Mouse (Mus musculus): ENCODE data around the gene Abl2. TPM values are rescaled to one million over a fixed set of nuclear protein-coding genes. Genes with fewer than 3 reads are reported as not detected.
"Not testable (repeated sequence)": the region's sequence is repeated elsewhere in the genome, so short reads cannot be mapped to it uniquely, and the experiment has no call there.

Gene Abl2
- polyA plus RNA-seq, 1 experiment from 2014 or later, result 6.2 TPM

GRCm38 (mm10) chr1:156659906-156660659 is 101.5 kb downstream of the Abl2 start:
- Histone ChIP-seq H3K4me3 (no peak overlapping the region), H3K4me2 (replicated peaks) (no peak overlapping the region), H3K9me3 (no peaks in the 10 kb centered on the region), H3K4me1 (no peaks in the 10 kb centered on the region), H3K36me3 (no peaks in the 10 kb centered on the region), H3K9ac (replicated peaks) (no peak overlapping the region), H3K27ac (replicated peaks) (no peak overlapping the region), H3K27me3 (no peaks in the 10 kb centered on the region)
- 89% methylated on average over 13 of the region's 13 CpGs for WGBS
- no peak for ATAC-seq (ENCODE audit: low FRiP score, low read depth)

GRCm38 (mm10) chr1:156660660-156661236 is 102.2 kb downstream of the Abl2 start:
- not testable (repeated sequence) for H3K27me3 ChIP-seq; H3K4me3 ChIP-seq; H3K9me3 ChIP-seq; H3K36me3 ChIP-seq; H3K27ac ChIP-seq (replicated peaks); H3K9ac ChIP-seq (replicated peaks); H3K4me1 ChIP-seq; H3K4me2 ChIP-seq (replicated peaks); ATAC-seq (ENCODE audit: low FRiP score, low read depth)
- 71% methylated on average over 21 of the region's 21 CpGs for WGBS

GRCm38 (mm10) chr1:156665777-156666176 is 107.2 kb downstream of the Abl2 start:
- H3K4me2 ChIP-seq (replicated peaks), result no peak overlapping the region
- no peak overlapping the region for H3K4me3 ChIP-seq
- no peaks in the 10 kb centered on the region for H3K9me3 ChIP-seq
- H3K27me3 ChIP-seq, result no peaks in the 10 kb centered on the region
- no peaks in the 10 kb centered on the region for H3K36me3 ChIP-seq
- H3K4me1 ChIP-seq, result 0 out of 2 replicates have a peak, but pooled peaks cover 2% of the 10 kb centered on the region
- H3K9ac ChIP-seq (replicated peaks), result no peak overlapping the region
- H3K27ac ChIP-seq (replicated peaks), result no peak overlapping the region
- ATAC-seq (ENCODE audit: low FRiP score, low read depth), result no peak
- 90% methylated on average over 8 of the region's 8 CpGs for WGBS

- WGBS, result 87% methylated on average over 23 of the region's 23 CpGs
- Histone ChIP-seq H3K9me3 (no peaks in the 10 kb centered on the region), H3K4me2 (replicated peaks) (no peak overlapping the region), H3K9ac (replicated peaks) (no peak overlapping the region), H3K27ac (replicated peaks) (no peak overlapping the region), H3K36me3 (no peaks in the 10 kb centered on the region), H3K4me1 (0 out of 2 replicates have a peak, but pooled peaks cover 2% of the 10 kb centered on the region), H3K4me3 (no peak overlapping the region), H3K27me3 (no peaks in the 10 kb centered on the region)
- ATAC-seq (ENCODE audit: low FRiP score, low read depth), result no peak
These were observed 108.7 kb downstream of the Abl2 start for GRCm38 (mm10) chr1:156667141-156667926.

- H3K36me3 ChIP-seq, result no peaks in the 10 kb centered on the region
- peaks cover 10% of the 10 kb centered on the region for H3K27me3 ChIP-seq
- no peak overlapping the region for H3K27ac ChIP-seq (replicated peaks)
- no peak overlapping the region for H3K4me2 ChIP-seq (replicated peaks)
- H3K9me3 ChIP-seq, result no peaks in the 10 kb centered on the region
- no peak overlapping the region for H3K9ac ChIP-seq (replicated peaks)
- H3K4me1 ChIP-seq, result peaks cover 13% of the 10 kb centered on the region
- no peak overlapping the region for H3K4me3 ChIP-seq
- ATAC-seq (ENCODE audit: low FRiP score, low read depth), result no peak
- 40% methylated on average over 5 of the region's 5 CpGs for WGBS
These were observed 110.0 kb downstream of the Abl2 start for GRCm38 (mm10) chr1:156668602-156669001.

- Histone ChIP-seq H3K27me3 (peaks cover 17% of the 10 kb centered on the region), H3K4me1 (peaks cover 21% of the 10 kb centered on the region), H3K4me3 (no peak overlapping the region), H3K9me3 (no peaks in the 10 kb centered on the region), H3K27ac (replicated peaks) (no peak overlapping the region), H3K9ac (replicated peaks) (no peak overlapping the region), H3K4me2 (replicated peaks) (no peak overlapping the region), H3K36me3 (no peaks in the 10 kb centered on the region)
- 41% methylated on average over 11 of the region's 11 CpGs for WGBS
- ATAC-seq (ENCODE audit: low FRiP score, low read depth), result no peak
These were observed 110.8 kb downstream of the Abl2 start for GRCm38 (mm10) chr1:156669208-156669983.

GRCm38 (mm10) chr1:156671921-156672320 is 113.3 kb downstream of the Abl2 start:
- WGBS, result 92% methylated on average over 3 of the region's 3 CpGs
- H3K4me1 ChIP-seq, result peaks cover 26% of the 10 kb centered on the region
- H3K9me3 ChIP-seq, result no peaks in the 10 kb centered on the region
- peaks cover 24% of the 10 kb centered on the region for H3K27me3 ChIP-seq
- no peaks in the 10 kb centered on the region for H3K36me3 ChIP-seq
- no peak overlapping the region for H3K4me3 ChIP-seq
- no peak overlapping the region for H3K27ac ChIP-seq (replicated peaks)
- no peak for ATAC-seq (ENCODE audit: low FRiP score, low read depth)
- H3K9ac ChIP-seq (replicated peaks), result no peak overlapping the region
- no peak overlapping the region for H3K4me2 ChIP-seq (replicated peaks)

- Histone ChIP-seq H3K4me2 (replicated peaks) (peak overlapping the region; percentile 94), H3K27me3 (peaks cover 24% of the 10 kb centered on the region), H3K27ac (replicated peaks) (no peak overlapping the region), H3K4me1 (peaks cover 26% of the 10 kb centered on the region), H3K9ac (replicated peaks) (0 out of 2 replicates have a peak overlapping the region, but pooled peaks have one; percentile 63), H3K36me3 (no peaks in the 10 kb centered on the region), H3K4me3 (peak overlapping the region; percentile 56), H3K9me3 (no peaks in the 10 kb centered on the region)
- WGBS, result 3% methylated on average over 14 of the region's 14 CpGs
- peak; percentile 38; the same call in 1 of the 2 replicates for ATAC-seq (ENCODE audit: low FRiP score, low read depth)
These were observed 114.3 kb downstream of the Abl2 start for GRCm38 (mm10) chr1:156672720-156673475.

- no peaks in the 10 kb centered on the region for H3K9me3 ChIP-seq
- H3K4me3 ChIP-seq, result peak overlapping the region; percentile 56
- ATAC-seq (ENCODE audit: low FRiP score, low read depth), result peak; percentile 55
- H3K4me2 ChIP-seq (replicated peaks), result peak overlapping the region; percentile 94
- H3K36me3 ChIP-seq, result no peaks in the 10 kb centered on the region
- peaks cover 24% of the 10 kb centered on the region for H3K27me3 ChIP-seq
- WGBS, result 1% methylated on average over 29 of the region's 29 CpGs
- peaks cover 26% of the 10 kb centered on the region for H3K4me1 ChIP-seq
- H3K9ac ChIP-seq (replicated peaks), result peak overlapping the region; percentile 63
- no peak overlapping the region for H3K27ac ChIP-seq (replicated peaks)
These were observed 115.0 kb downstream of the Abl2 start for GRCm38 (mm10) chr1:156673476-156674194.

- peak within 1 kb of the TSS; percentile 94 for H3K4me2 ChIP-seq (replicated peaks)
- peak; percentile 75 for ATAC-seq (ENCODE audit: low FRiP score, low read depth)
- H3K4me1 ChIP-seq, result peaks cover 25% of the 10 kb centered on the region
- peak within 1 kb of the TSS; percentile 63 for H3K9ac ChIP-seq (replicated peaks)
- 8% methylated on average over 37 of the region's 37 CpGs for WGBS
- peaks cover under 1% of the 10 kb centered on the region; the same call in 1 of the 2 replicates for H3K36me3 ChIP-seq
- H3K9me3 ChIP-seq, result no peaks in the 10 kb centered on the region
- peaks cover 24% of the 10 kb centered on the region for H3K27me3 ChIP-seq
- H3K27ac ChIP-seq (replicated peaks), result no peak within 1 kb of the TSS
- peak within 1 kb of the TSS; percentile 56 for H3K4me3 ChIP-seq
These were observed 115.8 kb downstream of the Abl2 start, which contains the start of gene Tor3a for GRCm38 (mm10) chr1:156674195-156675000. Gene Tor3a, minus strand, starts transcription at chr1:156674356.
